Mouse (Mus musculus) liver, embryonic 14.5 days (tissue): ENCODE data around the gene Esm1. TPM values are rescaled to one million over a fixed set of nuclear protein-coding genes. Genes with fewer than 3 reads are reported as not detected.

Source experiments
- ATAC-seq: fragments of 200-750 bp; cut with Nextera tagmentation; 2 replicates; pipeline ENCODE4 v1.8.0; 2017; ENCODE audit warnings: moderate number of reproducible peaks, mild to moderate bottlenecking, moderate library complexity; ENCODE audit not compliant: insufficient read depth
- DNase-seq, 3 experiments: peaks; one replicate each; pipeline ENCODE4 v3.0.0-alpha.2; 2012 to 2013; ENCODE audit warnings: low read depth in 3 of 3, low spot score in 3 of 3
- H3K27ac ChIP-seq: fragments of 300-500 bp; sonication (generic); 2 replicates; pipeline ENCODE4 v1.5.1; 2014; ENCODE audit warnings: moderate library complexity, mild to moderate bottlenecking, control low read depth, inconsistent platforms
- H3K27me3 ChIP-seq: fragments of 300-500 bp; sonication (generic); 2 replicates; pipeline ENCODE4 v1.6.1; 2014; ENCODE audit warnings: mild to moderate bottlenecking, low read length, moderate library complexity; ENCODE audit not compliant: control insufficient read depth, insufficient read depth
- H3K36me3 ChIP-seq: fragments of 300-500 bp; sonication (generic); replicated peaks from 2 replicates; pipeline ENCODE4 v1.6.1; 2014; ENCODE audit warnings: low read depth; ENCODE audit not compliant: control insufficient read depth, insufficient read depth
- H3K4me1 ChIP-seq, 2 experiments: fragments of 200-500 bp in 1 of 2; fragments of 300-500 bp in 1 of 2; sonication (generic) in 1 of 2; replicated peaks; 2 replicates each; pipeline ENCODE4 v1.6.1; 2012 to 2014; ENCODE audit warnings: antibody characterized with exemption in 1 of 2, inconsistent platforms in 1 of 2, low read length in 1 of 2; ENCODE audit not compliant: control insufficient read depth in 2 of 2, insufficient read depth in 2 of 2
- H3K4me2 ChIP-seq: fragments of 300-500 bp; sonication (generic); 2 replicates; pipeline ENCODE4 v1.6.1; 2014; ENCODE audit warnings: low read depth, mild to moderate bottlenecking, control low read depth, moderate library complexity
- H3K4me3 ChIP-seq, 2 experiments: fragments of 200-500 bp in 1 of 2; fragments of 300-500 bp in 1 of 2; sonication (generic) in 1 of 2; 2 replicates each; pipeline ENCODE4 v1.5.1; 2012 to 2014; ENCODE audit warnings: low read depth in 2 of 2, low read length in 2 of 2, mild to moderate bottlenecking in 2 of 2, control low read depth in 1 of 2, inconsistent platforms in 1 of 2, moderate library complexity in 1 of 2; ENCODE audit not compliant: insufficient read depth in 1 of 2
- H3K9ac ChIP-seq: fragments of 300-500 bp; sonication (generic); replicated peaks from 2 replicates; pipeline ENCODE4 v1.6.1; 2014; ENCODE audit warnings: mild to moderate bottlenecking, control low read depth, moderate library complexity
- H3K9me3 ChIP-seq: fragments of 300-500 bp; sonication (generic); 2 replicates; pipeline ENCODE4 v1.6.1; 2016; ENCODE audit warnings: low read length, mixed read lengths; ENCODE audit not compliant: control insufficient read depth
- CTCF ChIP-seq: IDR thresholded peaks from 2 replicates; pipeline ENCODE4 v1.5.1; 2016; ENCODE audit warnings: antibody characterized with exemption, low read depth, control low read depth
- EP300 ChIP-seq: IDR thresholded peaks from 2 replicates; pipeline ENCODE4 v1.6.1; 2016; ENCODE audit warnings: antibody characterized with exemption, low read depth
- WGBS: fragments of 180-500 bp; shearing (Covaris S2); extraction: QIAGEN DNeasy Blood & Tissue Kit; methylation state at CpG from one replicate; pipeline ENCODE4 v1.1.7; 2014; ENCODE audit not compliant: insufficient replicate concordance; 5-methylcytosine and 5-hydroxymethylcytosine counted together
- polyA plus RNA-seq, 2 experiments: library from polyadenylated mRNA; depleted of rRNA in 1 of 2; stranded (reverse) in 1 of 2; unstranded in 1 of 2; fragments of >200 nt; fragmentation: Nextera tagmentation in 1 of 2; extraction: Ambion mirVana in 1 of 2; gene quantifications; 2 replicates each; pipeline versions ENCODE4 v1.2.1 to v1.2.3; 2012 to 2014

Gene Esm1
- polyA plus RNA-seq, 2 experiments = 0.36 to 0.37 TPM

DNA sequence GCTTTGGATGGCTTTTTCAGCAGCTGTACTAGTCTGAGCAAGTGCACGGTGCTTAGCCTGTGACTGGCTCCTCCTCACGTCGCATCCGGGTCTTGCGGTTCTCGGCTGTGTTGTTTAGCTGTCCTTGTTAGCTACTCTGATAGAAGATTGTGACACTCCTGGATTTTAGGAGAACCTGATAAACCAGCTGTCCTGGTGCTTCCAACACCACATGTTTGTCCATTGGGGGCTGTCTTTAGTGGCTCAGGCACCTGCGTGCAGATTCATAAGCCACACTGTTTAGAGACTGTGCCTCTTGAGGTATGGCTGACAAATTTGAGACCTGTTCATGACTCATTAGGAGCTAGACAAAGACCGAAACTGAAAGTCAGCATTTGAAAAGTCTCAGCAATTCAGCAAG is 26.1 kb upstream of the Esm1 start:
- Histone ChIP-seq H3K4me1 (no peaks in the 10 kb centered on the region), H3K9ac (no peak overlapping the region), H3K9me3 (no peaks in the 10 kb centered on the region), H3K36me3 (no peaks in the 10 kb centered on the region), H3K4me2 (no peak overlapping the region), H3K27ac (no peak overlapping the region), H3K4me3 (no peak overlapping the region), H3K27me3 (no peaks in the 10 kb centered on the region)
- DNase-seq (no peak), ATAC-seq (no peak)
- WGBS = 67% methylated on average over 8 of the region's 8 CpGs
- TF ChIP-seq CTCF = no peak
- TF ChIP-seq EP300 = no peak

DNA sequence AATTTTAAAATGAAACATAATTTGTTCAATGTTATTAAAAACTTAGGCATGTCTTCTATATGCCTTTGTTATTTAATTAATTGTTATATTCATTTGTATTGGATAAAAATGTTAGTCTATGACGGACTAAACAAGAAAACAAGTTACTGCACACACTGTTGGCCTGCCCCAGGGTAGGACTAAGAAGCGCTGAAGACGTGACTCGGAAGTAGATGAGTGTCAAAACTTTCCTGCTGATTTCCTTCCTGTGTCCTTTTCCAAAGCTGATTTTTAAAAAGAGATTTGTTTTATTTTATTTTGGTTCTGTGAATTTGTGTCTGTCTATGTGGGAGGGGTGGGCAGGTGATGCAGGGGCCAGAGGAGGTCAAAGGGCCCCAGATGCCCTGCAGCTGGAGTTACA is 25.7 kb upstream of the Esm1 start:
- H3K9me3 ChIP-seq = no peaks in the 10 kb centered on the region
- no peak overlapping the region for H3K9ac ChIP-seq
- no peak overlapping the region for H3K4me2 ChIP-seq
- WGBS = 67% methylated on average over 4 of the region's 4 CpGs
- ATAC-seq = no peak
- H3K36me3 ChIP-seq = no peaks in the 10 kb centered on the region
- no peaks in the 10 kb centered on the region for H3K4me1 ChIP-seq
- H3K4me3 ChIP-seq = no peak overlapping the region
- no peak for TF ChIP-seq CTCF
- TF ChIP-seq EP300 = no peak
- no peak for DNase-seq
- no peaks in the 10 kb centered on the region for H3K27me3 ChIP-seq
- no peak overlapping the region for H3K27ac ChIP-seq

DNA sequence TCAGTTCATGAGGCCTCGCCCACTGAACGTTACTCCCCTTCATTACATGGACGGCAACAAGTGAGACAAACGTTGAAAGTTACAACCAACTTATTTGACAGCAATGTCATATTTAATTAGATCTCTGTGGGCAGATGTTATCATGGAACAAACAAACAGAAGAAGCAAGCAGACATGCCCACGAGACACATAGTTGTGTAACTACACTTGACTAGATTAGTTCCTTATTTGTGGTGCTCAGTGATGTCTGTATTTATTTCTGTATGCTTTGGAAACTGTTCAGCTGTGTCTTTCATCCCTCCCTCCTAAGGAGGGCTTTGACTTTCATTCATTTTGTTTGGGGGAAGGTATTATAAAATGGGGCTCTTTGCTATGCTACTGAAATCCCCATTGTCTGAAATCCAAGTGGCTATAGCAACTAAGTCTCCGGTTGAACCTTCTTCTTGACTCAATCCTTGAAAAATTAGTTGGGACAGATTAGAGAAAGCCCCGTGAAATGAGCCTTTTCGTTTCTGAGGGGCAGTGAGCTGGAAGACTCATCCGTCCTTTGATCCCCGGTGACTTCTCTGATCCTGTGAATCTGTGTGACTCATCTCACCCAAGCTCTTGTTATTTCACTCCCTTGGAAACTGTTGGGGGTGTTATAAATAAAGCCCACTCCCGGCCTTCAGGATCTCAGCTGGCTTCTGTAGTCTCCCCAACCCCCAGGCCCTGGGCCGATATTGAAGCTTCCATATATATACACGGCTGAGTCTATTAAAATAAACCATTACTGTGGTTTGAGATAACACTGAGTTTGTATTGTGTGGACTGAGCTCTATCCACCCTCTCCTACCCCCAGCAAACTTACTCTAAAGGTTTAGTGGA is 12.4 kb upstream of the Esm1 start:
- H3K4me1 ChIP-seq = no peaks in the 10 kb centered on the region
- H3K4me2 ChIP-seq = no peak overlapping the region
- no peak overlapping the region for H3K9ac ChIP-seq
- 59% methylated on average over 13 of the region's 13 CpGs for WGBS
- no peak for DNase-seq
- H3K36me3 ChIP-seq = no peaks in the 10 kb centered on the region
- H3K4me3 ChIP-seq = no peak overlapping the region
- TF ChIP-seq EP300 (no peak), CTCF (no peak)
- H3K9me3 ChIP-seq = no peaks in the 10 kb centered on the region
- ATAC-seq = no peak
- H3K27ac ChIP-seq = no peak overlapping the region
- H3K27me3 ChIP-seq = no peaks in the 10 kb centered on the region

DNA sequence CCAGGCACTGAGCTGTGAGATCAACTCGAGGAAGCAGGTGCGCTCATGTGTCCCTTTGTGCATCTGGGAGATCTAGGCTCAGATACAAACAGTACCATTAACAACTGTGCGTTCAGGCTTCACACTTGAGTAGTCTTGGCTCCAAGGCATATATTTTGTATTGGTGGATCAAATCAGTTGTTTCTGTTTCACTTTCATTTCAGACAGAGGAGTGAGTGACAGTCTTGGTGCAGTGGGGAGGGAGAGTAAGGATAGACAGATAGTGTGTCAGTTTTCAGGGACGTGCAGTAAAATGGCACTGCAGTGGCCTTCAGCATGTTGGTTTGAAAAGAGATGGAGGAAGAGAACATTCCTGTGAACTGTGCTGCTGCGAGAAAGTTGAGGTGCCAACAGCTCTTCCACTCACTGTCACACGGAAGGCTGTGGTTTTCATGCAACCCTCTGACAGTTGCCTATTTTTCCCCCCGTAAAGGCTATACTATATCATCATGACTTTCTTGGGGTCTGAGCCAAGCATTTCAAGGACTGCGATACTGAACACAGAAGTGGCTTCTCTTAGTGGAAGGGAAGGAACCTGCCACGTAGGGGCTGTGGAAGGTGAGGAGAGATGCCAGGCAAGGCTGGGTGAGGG is 11.5 kb upstream of the Esm1 start:
- Histone ChIP-seq H3K27ac (no peak overlapping the region), H3K27me3 (no peaks in the 10 kb centered on the region), H3K4me3 (no peak overlapping the region), H3K4me2 (no peak overlapping the region), H3K4me1 (no peaks in the 10 kb centered on the region), H3K9me3 (no peaks in the 10 kb centered on the region), H3K9ac (no peak overlapping the region), H3K36me3 (no peaks in the 10 kb centered on the region)
- TF ChIP-seq CTCF (no peak), EP300 (no peak)
- ATAC-seq (no peak), DNase-seq (no peak)
- 48% methylated on average over 9 of the region's 9 CpGs for WGBS

DNA sequence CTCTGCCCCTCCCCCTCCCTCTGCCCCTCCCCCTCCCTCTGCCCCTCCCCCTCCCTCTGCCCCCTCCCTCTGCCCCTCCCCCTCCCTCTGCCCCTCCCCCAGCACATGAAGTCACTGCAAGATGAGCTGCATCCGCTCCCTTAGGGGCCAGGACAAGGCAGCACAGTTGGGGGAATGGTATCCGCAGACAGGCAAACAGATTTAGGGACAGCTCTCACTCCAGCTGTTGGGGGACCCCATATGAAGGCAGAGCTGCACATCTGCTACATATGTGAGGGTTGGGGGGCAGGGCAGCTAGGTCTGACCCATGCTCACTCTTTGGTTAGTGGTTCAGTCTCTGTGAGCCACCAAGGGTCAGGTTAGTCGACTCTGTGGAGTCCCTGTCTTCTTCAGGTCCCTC is 10.1 kb upstream of the Esm1 start:
- Histone ChIP-seq H3K4me3 (no peak overlapping the region), H3K27me3 (no peaks in the 10 kb centered on the region), H3K9me3 (no peaks in the 10 kb centered on the region), H3K4me1 (no peaks in the 10 kb centered on the region), H3K9ac (no peak overlapping the region), H3K4me2 (no peak overlapping the region), H3K27ac (no peak overlapping the region), H3K36me3 (no peaks in the 10 kb centered on the region)
- DNase-seq (no peak), ATAC-seq (no peak)
- TF ChIP-seq EP300 (no peak), CTCF (no peak)
- 49% methylated on average over 3 of the region's 3 CpGs for WGBS
